Mouse (Mus musculus) liver, embryonic 13.5 days (tissue): ENCODE data around the gene Nfu1. TPM values are rescaled to one million over a fixed set of nuclear protein-coding genes. Genes with fewer than 3 reads are reported as not detected.
A peak's percentile ranks its signal among the peaks of the same experiment; 100 is the strongest.

Experiments used
- ATAC-seq: fragments of 200-750 bp; cut with Nextera tagmentation; 2 replicates; pipeline ENCODE4 v1.8.0; 2017; ENCODE audit warnings: low read depth, mild to moderate bottlenecking, moderate number of reproducible peaks, moderate library complexity
- DNase-seq: peaks from one replicate; pipeline ENCODE4 v3.0.0; 2022
- H3K27ac ChIP-seq: fragments of 300-500 bp; sonication (generic); 2 replicates; pipeline ENCODE4 v1.5.1; 2015; ENCODE audit warnings: moderate library complexity, mild to moderate bottlenecking, inconsistent platforms
- H3K27me3 ChIP-seq: fragments of 300-500 bp; sonication (generic); 2 replicates; pipeline ENCODE4 v1.6.1; 2015; ENCODE audit warnings: mild to moderate bottlenecking, inconsistent platforms
- H3K36me3 ChIP-seq: fragments of 300-500 bp; sonication (generic); 2 replicates; pipeline ENCODE4 v1.6.1; 2015; ENCODE audit warnings: mild to moderate bottlenecking, inconsistent platforms
- H3K4me1 ChIP-seq: fragments of 300-500 bp; sonication (generic); replicated peaks from 2 replicates; pipeline ENCODE4 v1.6.1; 2015; ENCODE audit warnings: inconsistent platforms
- H3K4me2 ChIP-seq: fragments of 300-500 bp; sonication (generic); 2 replicates; pipeline ENCODE4 v1.6.1; 2015; ENCODE audit warnings: inconsistent platforms, mild to moderate bottlenecking, moderate library complexity
- H3K4me3 ChIP-seq: fragments of 300-500 bp; sonication (generic); replicated peaks from 2 replicates; pipeline ENCODE4 v1.5.1; 2015; ENCODE audit warnings: mild to moderate bottlenecking, inconsistent platforms
- H3K9ac ChIP-seq: fragments of 300-500 bp; sonication (generic); 2 replicates; pipeline ENCODE4 v1.6.1; 2015; ENCODE audit warnings: mild to moderate bottlenecking, inconsistent platforms
- H3K9me3 ChIP-seq: fragments of 300-500 bp; sonication (generic); replicated peaks from 2 replicates; pipeline ENCODE4 v1.6.1; 2016; ENCODE audit warnings: inconsistent platforms
- WGBS: fragments of 180-500 bp; shearing (Covaris S2); methylation state at CpG from one replicate; pipeline ENCODE4 v1.1.7; 2015; ENCODE audit not compliant: insufficient replicate concordance; 5-methylcytosine and 5-hydroxymethylcytosine counted together
- polyA plus RNA-seq: library from polyadenylated mRNA; unstranded; fragments of >200 nt; fragmentation: Nextera tagmentation; extraction: Ambion mirVana; gene quantifications from 2 replicates; pipeline ENCODE4 v1.2.1, GENCODE M21; 2015

The Nfu1 gene
- polyA plus RNA-seq, 1 experiment from 2014 or later, result 58.4 TPM

DNA sequence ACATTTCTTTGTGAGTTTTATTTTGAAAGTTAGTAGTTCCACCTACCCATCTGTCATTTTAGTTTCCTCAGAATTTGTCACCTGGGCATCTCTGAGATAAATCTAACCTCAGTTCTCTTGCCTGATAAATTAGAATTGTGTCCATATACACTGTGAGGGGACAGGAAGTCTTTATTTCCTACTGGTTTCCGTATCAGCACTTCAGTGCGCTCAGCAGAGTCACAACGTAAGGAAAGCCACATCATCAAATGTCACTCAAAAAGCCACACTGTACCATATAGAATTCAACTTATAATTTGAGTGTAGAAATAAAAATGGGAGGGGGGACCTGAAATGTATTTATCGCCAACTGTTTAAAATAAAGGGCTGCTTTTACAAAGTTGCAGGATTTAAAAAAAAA, 14.8 kb upstream of the Nfu1 start:
- ATAC-seq (no peak), DNase-seq (no peak)
- peaks cover 19% of the 10 kb centered on the region for H3K36me3 ChIP-seq
- WGBS, result 40% methylated on average over 4 of the region's 4 CpGs
- no peak overlapping the region for H3K4me2 ChIP-seq
- H3K27me3 ChIP-seq, result no peaks in the 10 kb centered on the region
- H3K4me3 ChIP-seq, result no peak overlapping the region
- H3K9ac ChIP-seq, result no peak overlapping the region
- no peaks in the 10 kb centered on the region for H3K4me1 ChIP-seq
- no peak overlapping the region for H3K27ac ChIP-seq
- no peaks in the 10 kb centered on the region for H3K9me3 ChIP-seq

- no peak overlapping the region for H3K27ac ChIP-seq
- 84% methylated on average over 5 of the region's 5 CpGs for WGBS
- no peak for ATAC-seq
- no peak overlapping the region for H3K4me3 ChIP-seq
- H3K4me2 ChIP-seq, result no peak overlapping the region
- DNase-seq, result no peak
- no peak overlapping the region for H3K9ac ChIP-seq
- peaks cover 19% of the 10 kb centered on the region for H3K36me3 ChIP-seq
- H3K9me3 ChIP-seq, result no peaks in the 10 kb centered on the region
- no peaks in the 10 kb centered on the region for H3K27me3 ChIP-seq
- no peaks in the 10 kb centered on the region for H3K4me1 ChIP-seq
Measured at GRCm38 (mm10) chr6:86996629-86997307, 12.3 kb upstream of the Nfu1 start.

DNA sequence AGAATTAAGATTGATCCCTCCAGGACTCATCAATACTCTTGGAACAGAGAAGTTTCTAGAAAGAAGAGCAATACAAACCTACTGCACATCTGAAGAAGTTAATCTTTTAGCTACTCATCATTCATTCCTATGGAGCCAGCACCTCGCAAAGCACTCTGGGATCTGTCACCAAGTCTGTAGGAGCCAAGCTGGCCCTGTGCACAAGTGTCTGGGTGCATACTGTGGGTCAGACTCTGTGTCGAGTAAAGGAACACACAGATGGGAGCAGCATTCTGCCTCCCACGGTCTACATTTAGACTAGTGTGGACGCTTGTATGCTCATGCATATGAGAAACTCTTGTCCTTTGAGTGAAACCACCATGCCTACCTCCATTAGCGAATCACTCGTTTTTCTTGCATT, 11.7 kb upstream of the Nfu1 start:
- WGBS, result 77% methylated on average over 6 of the region's 6 CpGs

GRCm38 (mm10) chr6:87001995-87002394, 7.0 kb upstream of the Nfu1 start:
- H3K36me3 ChIP-seq, result peaks cover 7% of the 10 kb centered on the region
- no peaks in the 10 kb centered on the region for H3K9me3 ChIP-seq
- 73% methylated on average over 6 of the region's 6 CpGs for WGBS
- DNase-seq (no peak), ATAC-seq (no peak)
- H3K9ac ChIP-seq, result no peak overlapping the region
- no peaks in the 10 kb centered on the region for H3K27me3 ChIP-seq
- no peak overlapping the region for H3K4me2 ChIP-seq
- H3K4me1 ChIP-seq, result peaks cover 6% of the 10 kb centered on the region
- no peak overlapping the region for H3K27ac ChIP-seq
- no peak overlapping the region for H3K4me3 ChIP-seq

More for the DNA sequence above, 11.7 kb upstream of the Nfu1 start:
- peaks cover 19% of the 10 kb centered on the region for H3K36me3 ChIP-seq
- no peaks in the 10 kb centered on the region for H3K9me3 ChIP-seq
- peaks cover 3% of the 10 kb centered on the region; the same call in 1 of the 2 replicates for H3K4me1 ChIP-seq
- no peak for ATAC-seq
- H3K4me3 ChIP-seq, result no peak overlapping the region
- no peaks in the 10 kb centered on the region for H3K27me3 ChIP-seq
- H3K4me2 ChIP-seq, result no peak overlapping the region
- H3K9ac ChIP-seq, result no peak overlapping the region
- no peak overlapping the region for H3K27ac ChIP-seq
- no peak for DNase-seq

DNA sequence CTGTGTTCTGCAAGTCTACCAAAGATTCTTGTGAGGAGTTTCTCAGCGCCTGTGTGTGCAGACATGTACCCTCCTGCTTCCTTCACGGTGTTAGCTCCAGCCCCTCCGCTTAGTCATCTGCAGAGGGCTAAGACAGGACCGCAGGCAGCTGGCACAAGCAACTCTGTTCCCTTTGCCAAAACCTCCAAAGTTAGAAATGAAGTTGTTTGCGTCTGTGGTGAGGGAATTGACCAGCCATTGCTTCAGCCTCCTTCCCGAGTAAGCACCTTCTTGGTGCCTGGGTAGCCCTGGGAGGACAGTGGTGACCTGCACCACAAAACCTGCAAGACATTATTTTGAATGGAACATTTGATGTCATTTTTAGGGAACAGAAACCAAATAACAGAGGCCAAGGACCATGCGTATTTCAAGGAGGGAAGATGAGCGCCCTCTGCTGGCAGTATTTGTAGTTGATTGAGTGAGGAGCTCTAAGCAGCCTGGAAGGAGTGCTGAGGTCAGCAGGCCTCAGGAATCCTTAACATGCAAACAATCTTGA, 6.4 kb upstream of the Nfu1 start:
- Histone ChIP-seq H3K36me3 (peaks cover under 1% of the 10 kb centered on the region), H3K4me3 (no peak overlapping the region), H3K9ac (no peak overlapping the region), H3K27ac (no peak overlapping the region), H3K27me3 (no peaks in the 10 kb centered on the region), H3K9me3 (no peaks in the 10 kb centered on the region), H3K4me1 (peaks cover 6% of the 10 kb centered on the region), H3K4me2 (no peak overlapping the region)
- DNase-seq (peak; percentile 57), ATAC-seq (no peak)
- 46% methylated on average over 8 of the region's 8 CpGs for WGBS

DNA sequence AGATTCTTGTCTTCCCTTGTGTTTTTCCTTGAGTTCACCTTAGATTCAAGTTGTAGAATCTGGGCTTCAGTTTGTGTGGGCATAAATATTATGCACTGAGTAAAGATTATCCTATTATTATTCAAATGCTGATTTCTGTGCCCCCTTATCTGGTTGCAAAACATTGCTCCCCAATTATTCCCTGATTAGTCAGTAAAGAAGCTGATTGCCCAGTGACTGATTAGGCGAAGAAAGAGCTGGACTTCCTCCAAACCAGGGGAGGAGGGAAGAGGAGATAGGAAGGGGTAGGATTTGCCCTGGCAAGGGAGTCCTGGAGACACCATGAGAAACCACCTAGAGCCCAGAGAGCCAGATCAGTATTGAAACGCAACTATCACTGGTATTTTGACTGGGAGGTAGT, 4.9 kb upstream of the Nfu1 start:
- WGBS, result 49% methylated on average over 2 of the region's 2 CpGs

GRCm38 (mm10) chr6:87005577-87005976, 3.5 kb upstream of the Nfu1 start:
- ATAC-seq (no peak), DNase-seq (no peak)
- H3K4me3 ChIP-seq, result no peak overlapping the region
- no peak overlapping the region for H3K9ac ChIP-seq
- H3K27ac ChIP-seq, result no peak overlapping the region
- H3K4me1 ChIP-seq, result peaks cover 18% of the 10 kb centered on the region
- H3K9me3 ChIP-seq, result no peaks in the 10 kb centered on the region
- H3K27me3 ChIP-seq, result no peaks in the 10 kb centered on the region
- no peak overlapping the region for H3K4me2 ChIP-seq
- no peaks in the 10 kb centered on the region for H3K36me3 ChIP-seq

More for the DNA sequence above, 4.9 kb upstream of the Nfu1 start:
- DNase-seq, result no peak
- H3K9ac ChIP-seq, result no peak overlapping the region
- H3K4me1 ChIP-seq, result peaks cover 8% of the 10 kb centered on the region
- H3K27ac ChIP-seq, result no peak overlapping the region
- no peaks in the 10 kb centered on the region for H3K27me3 ChIP-seq
- H3K4me3 ChIP-seq, result no peak overlapping the region
- no peaks in the 10 kb centered on the region for H3K9me3 ChIP-seq
- no peak for ATAC-seq
- no peaks in the 10 kb centered on the region for H3K36me3 ChIP-seq
- H3K4me2 ChIP-seq, result no peak overlapping the region

DNA sequence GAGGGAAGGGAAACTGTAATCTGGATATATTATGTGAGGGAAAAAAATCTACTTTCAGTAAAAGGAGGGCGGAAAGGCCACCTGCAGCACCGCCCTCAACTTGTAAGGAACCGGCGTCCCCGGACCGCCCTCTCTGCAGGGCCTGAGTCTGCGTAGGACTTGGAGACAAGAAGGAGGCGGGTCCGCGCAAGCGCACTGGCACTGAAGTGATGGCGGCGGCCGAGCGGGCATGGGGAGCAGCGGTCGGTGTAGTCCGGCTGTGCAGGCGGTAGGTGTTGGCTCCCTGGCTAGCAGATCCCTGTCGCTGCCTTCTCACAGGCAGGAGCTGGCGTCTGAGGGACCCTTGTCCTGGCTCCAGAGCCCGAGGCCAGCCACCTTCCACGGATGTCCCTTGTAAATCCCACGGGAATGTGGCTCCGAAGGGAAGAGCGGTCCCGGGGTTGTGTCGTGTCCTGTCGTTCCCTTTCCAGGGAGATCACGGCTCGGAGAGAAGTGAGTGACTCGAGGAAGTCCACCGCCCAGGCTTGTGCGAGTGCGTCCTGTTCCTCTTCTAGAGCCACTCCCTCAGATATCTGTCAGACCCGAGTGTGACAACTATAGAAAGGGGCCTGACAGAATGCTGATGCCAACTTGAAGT, 774 bp downstream of the Nfu1 start:
- WGBS, result under 1% methylated on average over 36 of the region's 36 CpGs
- H3K27ac ChIP-seq, result peak overlapping the region; percentile 89
- ATAC-seq, result peak; percentile 98

DNA sequence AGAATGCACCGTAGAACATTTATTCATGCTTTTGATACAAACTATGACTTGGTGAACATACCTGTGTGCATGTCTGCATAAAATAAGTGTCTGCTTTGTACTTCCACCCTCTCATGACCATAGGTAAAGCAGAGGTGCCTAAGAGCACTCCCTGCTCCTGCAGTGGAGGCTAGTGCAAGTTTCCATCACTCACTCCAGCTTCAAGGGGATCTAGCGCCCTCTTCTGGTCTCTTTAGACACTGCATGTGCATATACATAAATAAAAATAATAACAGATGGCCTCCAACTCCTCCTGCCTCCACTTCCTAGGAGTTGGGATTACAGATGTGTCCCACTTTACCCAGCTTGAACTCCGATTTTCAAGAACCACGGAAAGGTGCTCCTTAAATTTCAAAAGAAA, 7.9 kb downstream of the Nfu1 start:
- H3K9me3 ChIP-seq, result peaks cover 6% of the 10 kb centered on the region; the same call in 1 of the 2 replicates
- WGBS, result 50% methylated on average over 4 of the region's 4 CpGs
- no peak overlapping the region for H3K9ac ChIP-seq
- peaks cover 71% of the 10 kb centered on the region for H3K36me3 ChIP-seq
- no peak for ATAC-seq
- H3K27ac ChIP-seq, result no peak overlapping the region
- H3K4me1 ChIP-seq, result peaks cover 10% of the 10 kb centered on the region
- no peaks in the 10 kb centered on the region for H3K27me3 ChIP-seq
- peak; percentile 53 for DNase-seq
- no peak overlapping the region for H3K4me3 ChIP-seq
- H3K4me2 ChIP-seq, result no peak overlapping the region

More for the DNA sequence above, 774 bp downstream of the Nfu1 start:
- H3K27me3 ChIP-seq, result no peaks in the 10 kb centered on the region
- no peaks in the 10 kb centered on the region for H3K9me3 ChIP-seq
- DNase-seq, result peak; percentile 94
- H3K4me3 ChIP-seq, result peak overlapping the region; percentile 81
- H3K4me1 ChIP-seq, result peaks cover 36% of the 10 kb centered on the region
- peak overlapping the region; percentile 86 for H3K4me2 ChIP-seq
- peaks cover 11% of the 10 kb centered on the region for H3K36me3 ChIP-seq
- H3K9ac ChIP-seq, result peak overlapping the region; percentile 96

GRCm38 (mm10) chr6:87018874-87019273, 9.8 kb downstream of the Nfu1 start:
- H3K36me3 ChIP-seq, result peaks cover 80% of the 10 kb centered on the region
- H3K4me2 ChIP-seq, result no peak overlapping the region
- no peaks in the 10 kb centered on the region for H3K4me1 ChIP-seq
- 80% methylated on average over 8 of the region's 8 CpGs for WGBS
- DNase-seq (no peak), ATAC-seq (no peak)
- no peak overlapping the region for H3K27ac ChIP-seq
- H3K27me3 ChIP-seq, result no peaks in the 10 kb centered on the region
- peaks cover 6% of the 10 kb centered on the region; the same call in 1 of the 2 replicates for H3K9me3 ChIP-seq
- no peak overlapping the region for H3K9ac ChIP-seq
- H3K4me3 ChIP-seq, result no peak overlapping the region

- Histone ChIP-seq H3K4me2 (no peak overlapping the region), H3K9me3 (peaks cover 6% of the 10 kb centered on the region; the same call in 1 of the 2 replicates), H3K9ac (no peak overlapping the region), H3K4me3 (no peak overlapping the region), H3K36me3 (peaks cover 82% of the 10 kb centered on the region), H3K27ac (no peak overlapping the region), H3K4me1 (peaks cover 6% of the 10 kb centered on the region), H3K27me3 (no peaks in the 10 kb centered on the region)
- no peak for ATAC-seq
- 90% methylated on average over 12 of the region's 12 CpGs for WGBS
- no peak for DNase-seq
Measured at GRCm38 (mm10) chr6:87021791-87022190, 12.8 kb downstream of the Nfu1 start.
